Mouse (Mus musculus): ENCODE data around the gene Rbfox3. TPM values are rescaled to one million over a fixed set of nuclear protein-coding genes. Genes with fewer than 3 reads are reported as not detected.

Rbfox3 gene
- total and polyA plus RNA-seq, 3 experiments: not detected

- Histone ChIP-seq H3K79me2 (replicated peaks; ENCODE audit: control insufficient read depth, extremely low read depth, insufficient read depth, poor library complexity, severe bottlenecking) (no peaks in the 10 kb centered on the region), H3K4me2 (ENCODE audit: insufficient read depth, low read depth, poor library complexity, severe bottlenecking) (no peak overlapping the region), H3K27ac (ENCODE audit: insufficient read depth, low read depth) (no peak overlapping the region), H3K4me3 (replicated peaks in 1 of 3; ENCODE audit: low read depth in 2 of 3, low read length in 2 of 3, poor library complexity in 1 of 3) (no peak overlapping the region), H3K27me3 (replicated peaks) (peaks cover 14% of the 10 kb centered on the region), H3K36me3 (replicated peaks in 1 of 2; ENCODE audit: control insufficient read depth in 1 of 2, insufficient read depth in 1 of 2, low read length in 1 of 2) (peaks cover 44 to 65% of the 10 kb centered on the region in 2 experiments), H3K9me3 (replicated peaks; ENCODE audit: low read length) (no peaks in the 10 kb centered on the region), H3K4me1 (ENCODE audit: control insufficient read depth in 1 of 2, insufficient read depth in 2 of 2) (peaks cover 4 to 5% of the 10 kb centered on the region in 2 experiments; a peak in 2 of 4 replicates), H3K9ac (ENCODE audit: insufficient read depth, low read depth) (no peak overlapping the region)
- dilution Hi-C loops (cut with MboI; ENCODE audit: extremely low pct_ligation_motif_present, extremely low pct_unique_long_range_greater_than_20kb, low sequenced_read_pairs): no loop called here
- no peak for TF ChIP-seq CTCF (conservative IDR thresholded peaks at IDR 0.05 in 1 of 2, IDR thresholded peaks at IDR 0.05 in 1 of 2; ENCODE audit: low read depth in 2 of 2, low read length in 2 of 2)
- TF ChIP-seq EP300 (IDR thresholded peaks at IDR 0.05; ENCODE audit: low read length): no peak
- no peak for TF ChIP-seq ZMIZ1 (IDR thresholded peaks at IDR 0.05; ENCODE audit: low read depth, low read length)
- TF ChIP-seq ZNF384 (IDR thresholded peaks at IDR 0.05; ENCODE audit: low read depth, low read length): no peak
- TF ChIP-seq RAD21 (IDR thresholded peaks at IDR 0.05; ENCODE audit: low read depth, low read length): no peak
- TF ChIP-seq POLR2A (IDR thresholded peaks at IDR 0.05; ENCODE audit: low read depth, low read length): no peak
- TF ChIP-seq SIN3A (IDR thresholded peaks at IDR 0.05; ENCODE audit: low read length): no peak
- no peak for DNase-seq (ENCODE audit: extremely low read depth)
- in situ Hi-C loops (cut with MboI; ENCODE audit: low pct_ligation_motif_present, low pct_unique_long_range_greater_than_20kb, low sequenced_read_pairs): no loop called here
Observed at GRCm38 (mm10) chr11:118486881-118487772, 424.3 kb downstream of the Rbfox3 start.

DNA sequence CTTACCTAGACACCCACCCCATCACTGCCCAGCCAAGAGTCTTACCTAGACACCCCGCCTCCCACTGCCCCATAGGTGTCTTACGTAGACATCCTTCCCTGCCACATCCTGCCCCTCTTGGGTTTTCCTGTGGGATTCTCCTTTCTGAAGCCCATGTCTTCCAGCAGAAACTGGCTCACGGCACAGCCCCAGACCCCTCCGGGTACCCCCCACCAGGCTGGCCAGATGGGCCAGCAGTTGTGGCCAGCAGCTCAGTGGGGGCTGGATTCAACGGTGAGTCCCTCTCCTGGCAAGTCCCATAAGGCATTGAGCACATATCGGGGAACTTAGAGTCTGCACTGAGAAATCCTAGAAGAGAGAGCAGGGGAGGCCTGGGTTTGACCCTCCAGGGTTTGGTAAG lies 425.1 kb downstream of the Rbfox3 start:
- Histone ChIP-seq H3K9me3 (replicated peaks; ENCODE audit: low read length) (no peaks in the 10 kb centered on the region), H3K9ac (ENCODE audit: insufficient read depth, low read depth) (no peak overlapping the region), H3K27me3 (replicated peaks) (peaks cover 6% of the 10 kb centered on the region), H3K4me2 (ENCODE audit: insufficient read depth, low read depth, poor library complexity, severe bottlenecking) (no peak overlapping the region), H3K4me3 (replicated peaks in 1 of 3; ENCODE audit: low read depth in 2 of 3, low read length in 2 of 3, poor library complexity in 1 of 3) (no peak overlapping the region), H3K79me2 (replicated peaks; ENCODE audit: control insufficient read depth, extremely low read depth, insufficient read depth, poor library complexity, severe bottlenecking) (no peaks in the 10 kb centered on the region), H3K4me1 (ENCODE audit: control insufficient read depth in 1 of 2, insufficient read depth in 2 of 2) (peaks cover 4 to 5% of the 10 kb centered on the region in 2 experiments; a peak in 2 of 4 replicates), H3K27ac (ENCODE audit: insufficient read depth, low read depth) (no peak overlapping the region), H3K36me3 (replicated peaks in 1 of 2; ENCODE audit: control insufficient read depth in 1 of 2, insufficient read depth in 1 of 2, low read length in 1 of 2) (peaks cover 52 to 74% of the 10 kb centered on the region in 2 experiments)
- no peak for DNase-seq (ENCODE audit: extremely low read depth)
- in situ Hi-C loops (cut with MboI; ENCODE audit: low pct_ligation_motif_present, low pct_unique_long_range_greater_than_20kb, low sequenced_read_pairs) (no loop called here), dilution Hi-C loops (cut with MboI; ENCODE audit: extremely low pct_ligation_motif_present, extremely low pct_unique_long_range_greater_than_20kb, low sequenced_read_pairs) (no loop called here)
- TF ChIP-seq POLR2A (IDR thresholded peaks at IDR 0.05; ENCODE audit: low read depth, low read length) (no peak), CTCF (conservative IDR thresholded peaks at IDR 0.05 in 1 of 2, IDR thresholded peaks at IDR 0.05 in 1 of 2; ENCODE audit: low read depth in 2 of 2, low read length in 2 of 2) (no peak), ZMIZ1 (IDR thresholded peaks at IDR 0.05; ENCODE audit: low read depth, low read length) (no peak), JUND (conservative IDR thresholded peaks at IDR 0.05; ENCODE audit: low read depth, low read length) (no peak), ZNF384 (IDR thresholded peaks at IDR 0.05; ENCODE audit: low read depth, low read length) (no peak), POLR2AphosphoS2 (IDR thresholded peaks at IDR 0.05; ENCODE audit: low read depth, low read length) (no peak), TCF12 (IDR thresholded peaks at IDR 0.05; ENCODE audit: low read depth, low read length) (no peak), MYC (IDR thresholded peaks at IDR 0.05; ENCODE audit: low read depth, low read length) (no peak), JUN (IDR thresholded peaks at IDR 0.05; ENCODE audit: insufficient read depth, low read depth, low read length) (no peak)

Data from CH12.LX (cell line).